Mouse (Mus musculus) C2C12 (cell line): Measurements from ENCODE around the gene Irx3. TPM values are rescaled to one million over a fixed set of nuclear protein-coding genes. Genes with fewer than 3 reads are reported as not detected.

Experiments used
- H3K27me3 ChIP-seq: one replicate; pipeline ENCODE4 v1.6.1; 2011; ENCODE audit not compliant: control insufficient read depth, insufficient read depth, insufficient read length
- H3K36me3 ChIP-seq: one replicate; pipeline ENCODE4 v1.6.1; 2011; ENCODE audit not compliant: control insufficient read depth, insufficient read depth
- H3K4me3 ChIP-seq: one replicate; pipeline ENCODE4 v1.5.1; 2011; ENCODE audit warnings: mild to moderate bottlenecking, control low read depth; ENCODE audit not compliant: poor library complexity, insufficient read depth, severe bottlenecking
- H3K79me2 ChIP-seq: one replicate; pipeline ENCODE4 v1.6.1; 2011; ENCODE audit not compliant: control insufficient read depth, insufficient read depth
- H3K79me3 ChIP-seq: one replicate; pipeline ENCODE4 v1.6.1; 2011; ENCODE audit warnings: low read depth, control low read depth
- H3ac ChIP-seq: one replicate; pipeline ENCODE3; 2011; ENCODE audit warnings: low read depth; ENCODE audit not compliant: control insufficient read depth, insufficient read length
- CEBPB ChIP-seq: IDR thresholded peaks from one replicate; pipeline ENCODE4 v1.6.1; 2011; ENCODE audit warnings: low read depth, mild to moderate bottlenecking, control low read depth, moderate library complexity
- CTCF ChIP-seq: IDR thresholded peaks from one replicate; pipeline ENCODE4 v1.5.1; 2011; ENCODE audit not compliant: control insufficient read depth, insufficient read depth, insufficient read length
- FOSL1 ChIP-seq: IDR thresholded peaks from one replicate; pipeline ENCODE4 v1.8.0; 2011; ENCODE audit warnings: mild to moderate bottlenecking, low read length; ENCODE audit not compliant: poor library complexity, insufficient read depth, severe bottlenecking
- MAX ChIP-seq: IDR thresholded peaks from one replicate; pipeline ENCODE4 v1.6.1; 2011; ENCODE audit warnings: mild to moderate bottlenecking, control low read depth
- MYOD1 ChIP-seq: IDR thresholded peaks from one replicate; pipeline ENCODE4 v1.6.1; 2011; ENCODE audit warnings: low read depth; ENCODE audit not compliant: control insufficient read depth, insufficient read length
- MYOG ChIP-seq: IDR thresholded peaks from one replicate; pipeline ENCODE4 v1.6.1; 2011; ENCODE audit not compliant: control insufficient read depth, insufficient read length; ENCODE audit errors: extremely low read depth
- USF1 ChIP-seq: IDR thresholded peaks from one replicate; pipeline ENCODE4 v1.6.1; 2011; ENCODE audit warnings: low read depth, mild to moderate bottlenecking, control low read depth, moderate library complexity
- polyA plus RNA-seq: library from polyadenylated mRNA; unstranded; fragments of >200 nt; fragmentation: generic; extraction: Trizol; gene quantifications from one replicate; pipeline ENCODE4 v1.2.1, GENCODE M21; 2012; ENCODE audit warnings: missing spikeins

The Irx3 gene
- polyA plus RNA-seq, 1 experiment: 8.8 TPM

DNA sequence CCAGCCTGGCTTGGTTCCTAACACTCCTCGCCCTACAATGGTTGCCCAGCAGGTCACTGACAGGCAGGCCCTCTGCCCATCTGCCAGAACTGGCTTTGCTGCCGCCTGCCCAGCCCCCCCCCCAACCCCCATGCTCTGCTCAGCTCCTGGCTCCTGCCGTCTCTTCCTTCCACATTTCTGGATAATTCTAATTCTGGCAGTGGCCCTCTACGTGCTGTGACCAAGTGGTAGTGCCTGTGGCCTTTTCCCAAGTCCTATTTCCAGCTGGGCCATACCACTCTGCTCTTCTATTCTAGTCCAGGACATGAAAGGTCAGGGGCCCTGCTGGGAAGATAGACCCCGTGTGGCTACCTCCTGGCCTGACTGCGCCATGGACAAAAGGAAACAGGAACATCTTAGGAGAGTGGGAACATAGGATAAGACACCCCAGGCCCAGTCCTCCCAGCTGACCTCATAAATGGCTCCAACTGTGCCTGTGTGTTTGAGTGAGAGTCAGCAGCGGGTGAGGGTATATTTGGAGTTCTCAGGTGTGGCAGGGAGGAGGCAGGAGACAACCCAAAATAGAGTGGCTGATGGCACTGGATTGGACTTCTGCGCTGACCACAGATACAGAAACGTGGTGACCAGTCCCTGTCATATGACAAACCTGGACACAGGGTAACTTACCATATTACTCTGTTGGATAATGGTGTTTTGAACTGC, 14.5 kb downstream of the Irx3 start:
- Histone ChIP-seq H3K27me3 (no peaks in the 10 kb centered on the region), H3ac (no peak overlapping the region)

GRCm38 (mm10) chr8:91782940-91783339, 18.9 kb downstream of the Irx3 start:
- no peak for TF ChIP-seq MYOG
- TF ChIP-seq CEBPB: no peak
- Histone ChIP-seq H3ac (no peak overlapping the region), H3K36me3 (no peaks in the 10 kb centered on the region), H3K27me3 (peaks cover 3% of the 10 kb centered on the region), H3K79me2 (no peaks in the 10 kb centered on the region), H3K79me3 (no peaks in the 10 kb centered on the region), H3K4me3 (no peak overlapping the region)

More for the DNA sequence above, 14.5 kb downstream of the Irx3 start:
- Histone ChIP-seq H3K79me3 (no peaks in the 10 kb centered on the region), H3K79me2 (no peaks in the 10 kb centered on the region), H3K4me3 (no peak overlapping the region), H3K36me3 (no peaks in the 10 kb centered on the region)
- TF ChIP-seq MYOG: no peak
- TF ChIP-seq MYOD1: no peak
- TF ChIP-seq CEBPB: no peak
- no peak for TF ChIP-seq USF1
- no peak for TF ChIP-seq CTCF
- no peak for TF ChIP-seq FOSL1
- no peak for TF ChIP-seq MAX

DNA sequence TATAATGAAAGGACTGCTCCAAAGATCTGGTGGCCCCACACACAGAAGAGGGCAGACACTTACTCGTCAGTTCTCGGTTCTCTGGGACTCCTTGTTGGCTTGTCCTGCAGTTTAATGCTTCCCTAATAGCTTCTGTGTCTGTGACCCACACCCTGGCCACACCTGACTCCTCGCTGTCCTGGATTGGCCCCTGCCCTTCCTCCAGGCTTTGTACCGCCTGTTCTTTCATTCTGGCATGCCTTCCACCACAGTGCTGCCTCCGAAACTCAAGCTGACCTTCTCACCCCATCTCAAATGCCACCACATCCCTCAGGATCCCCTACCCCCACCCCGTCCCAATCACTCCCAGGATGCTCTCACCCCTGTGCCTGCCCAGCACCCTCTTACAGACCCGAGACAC, 19.7 kb downstream of the Irx3 start:
- Histone ChIP-seq H3K79me3 (no peaks in the 10 kb centered on the region), H3K36me3 (no peaks in the 10 kb centered on the region), H3ac (no peak overlapping the region), H3K79me2 (no peaks in the 10 kb centered on the region), H3K27me3 (peaks cover 3% of the 10 kb centered on the region), H3K4me3 (no peak overlapping the region)
- TF ChIP-seq USF1 (no peak), MYOG (no peak), FOSL1 (no peak), CTCF (no peak), MYOD1 (no peak), CEBPB (no peak), MAX (no peak)

- Histone ChIP-seq H3K79me2 (no peaks in the 10 kb centered on the region), H3K4me3 (no peak overlapping the region), H3K36me3 (no peaks in the 10 kb centered on the region), H3K27me3 (peaks cover 3% of the 10 kb centered on the region), H3ac (no peak overlapping the region), H3K79me3 (no peaks in the 10 kb centered on the region)
- TF ChIP-seq MYOD1: no peak
- no peak for TF ChIP-seq MYOG
- TF ChIP-seq USF1: no peak
- no peak for TF ChIP-seq MAX
- no peak for TF ChIP-seq CTCF
- no peak for TF ChIP-seq FOSL1
Measured at GRCm38 (mm10) chr8:91780648-91781047, 21.2 kb downstream of the Irx3 start.

DNA sequence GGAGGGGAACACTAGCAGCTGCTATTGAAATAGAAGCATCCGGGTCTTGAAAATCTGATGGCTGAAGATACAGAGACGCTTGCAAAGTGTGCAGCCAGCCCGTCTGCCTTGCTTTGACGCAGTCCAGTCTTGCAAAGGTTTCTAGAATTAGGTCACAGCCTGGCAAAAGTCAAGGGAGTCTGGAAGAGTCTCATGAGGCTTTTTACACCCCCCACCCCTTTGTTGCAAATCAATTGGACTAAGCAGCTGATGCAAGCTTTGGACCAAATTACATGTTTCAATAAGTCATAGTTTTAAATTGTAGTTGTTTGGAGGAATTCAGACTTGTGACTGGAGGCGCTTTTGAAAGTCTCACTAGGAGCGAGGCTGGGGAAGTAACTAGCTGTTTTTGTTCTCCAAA, 33.0 kb downstream of the Irx3 start:
- H3K27me3 ChIP-seq: no peaks in the 10 kb centered on the region
- no peak overlapping the region for H3ac ChIP-seq
- no peaks in the 10 kb centered on the region for H3K79me3 ChIP-seq
- H3K36me3 ChIP-seq: no peaks in the 10 kb centered on the region
- no peak overlapping the region for H3K4me3 ChIP-seq
- no peaks in the 10 kb centered on the region for H3K79me2 ChIP-seq
- TF ChIP-seq CEBPB: no peak

DNA sequence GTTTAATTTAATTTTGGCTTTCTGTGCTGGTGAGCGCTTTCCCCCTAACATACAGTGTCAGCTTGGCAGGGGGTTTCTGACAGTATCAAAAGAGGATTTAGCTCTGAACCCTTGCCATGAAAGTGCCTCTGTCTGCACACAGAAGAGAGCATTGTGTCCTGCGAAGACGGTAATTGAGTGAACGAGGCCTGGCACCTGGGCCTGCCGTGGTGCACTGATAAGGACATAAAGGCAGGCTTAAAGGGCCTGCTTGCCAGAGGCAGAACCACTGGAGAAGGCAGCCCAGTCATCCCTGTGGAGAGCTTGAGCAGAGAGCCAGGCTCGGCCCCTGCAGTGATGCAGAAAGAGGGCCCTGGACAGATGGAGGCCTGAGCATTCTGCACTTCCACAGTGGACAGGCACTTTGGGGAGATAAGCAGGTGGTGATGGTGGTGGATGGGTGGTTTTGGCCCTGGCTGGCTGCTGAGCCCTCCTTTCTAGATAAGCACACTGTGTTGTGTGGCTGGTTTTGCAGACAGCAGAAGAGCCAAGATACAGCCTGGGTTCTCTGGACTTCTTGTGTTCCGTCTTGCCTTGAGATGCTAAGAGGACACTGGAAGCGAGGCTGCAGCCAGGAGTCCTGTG, 36.3 kb downstream of the Irx3 start:
- Histone ChIP-seq H3ac (no peak overlapping the region), H3K27me3 (peaks cover 13% of the 10 kb centered on the region), H3K79me2 (no peaks in the 10 kb centered on the region), H3K4me3 (no peak overlapping the region), H3K79me3 (no peaks in the 10 kb centered on the region), H3K36me3 (no peaks in the 10 kb centered on the region)
- no peak for TF ChIP-seq MAX
- no peak for TF ChIP-seq MYOD1
- TF ChIP-seq CEBPB: no peak
- no peak for TF ChIP-seq CTCF
- TF ChIP-seq USF1: no peak
- no peak for TF ChIP-seq FOSL1
- no peak for TF ChIP-seq MYOG
